Mouse (Mus musculus): ENCODE measurements at regions not wholly inside any gene's neighbourhood (a gene's known extent, or its start where the extent isn't known, plus 50 kb on each side); places are given as distances from the start of the nearest gene placed in this dataset.

DNA sequence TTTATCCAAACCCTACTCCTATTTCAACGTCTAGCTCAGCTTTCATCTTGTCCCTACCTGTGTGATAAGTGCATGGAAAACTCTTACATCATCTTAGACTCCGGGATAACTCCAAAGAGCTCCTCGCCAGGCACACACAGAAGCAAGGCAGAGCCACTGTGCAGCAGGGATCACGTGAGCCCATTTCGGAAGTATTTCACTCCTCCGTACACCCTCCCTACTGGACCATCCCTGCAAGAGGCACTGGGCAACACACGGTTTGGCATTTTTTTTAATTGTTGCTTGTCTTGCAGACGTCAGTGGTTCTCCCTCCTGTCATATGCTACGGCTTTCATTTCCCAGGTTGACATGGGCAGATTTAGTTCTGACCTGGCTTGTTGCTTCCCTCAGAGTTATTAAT is 316.0 kb upstream of the Jarid2 start:
- no peak for ATAC-seq (ENCODE audit: low read depth)
- no peaks in the 10 kb centered on the region for H3K36me3 ChIP-seq
- no peaks in the 10 kb centered on the region for H3K9me3 ChIP-seq
- H3K4me2 ChIP-seq, result no peak overlapping the region
- no peak overlapping the region for H3K27ac ChIP-seq (replicated peaks)
- WGBS, result 76% methylated on average over 9 of the region's 9 CpGs
- peaks cover 8% of the 10 kb centered on the region; the same call in 1 of the 2 replicates for H3K27me3 ChIP-seq
- no peak overlapping the region for H3K4me3 ChIP-seq
- H3K9ac ChIP-seq, result no peak overlapping the region
- peaks cover 18% of the 10 kb centered on the region for H3K4me1 ChIP-seq (replicated peaks)

DNA sequence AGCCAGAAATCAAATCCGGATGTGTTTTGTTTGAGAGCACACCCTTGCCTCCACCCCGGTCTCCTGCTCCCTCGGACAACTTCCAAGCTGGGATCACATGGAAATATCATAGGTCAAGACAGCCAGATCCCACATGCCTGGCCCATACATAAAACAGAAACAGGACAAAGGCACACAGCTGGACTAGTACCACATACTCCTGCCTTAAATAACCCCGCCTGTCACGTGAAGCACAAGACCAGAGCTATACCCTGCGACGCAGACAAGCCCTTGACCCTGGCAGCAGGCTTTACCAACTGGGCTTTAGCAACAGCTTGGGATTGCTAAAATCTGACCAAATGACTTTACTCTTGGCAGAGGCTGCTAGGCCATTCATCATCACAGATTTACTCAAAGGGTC is 313.3 kb upstream of the Jarid2 start:
- no peak overlapping the region for H3K4me2 ChIP-seq
- WGBS, result 52% methylated on average over 7 of the region's 7 CpGs
- no peak for ATAC-seq (ENCODE audit: low read depth)

DNA sequence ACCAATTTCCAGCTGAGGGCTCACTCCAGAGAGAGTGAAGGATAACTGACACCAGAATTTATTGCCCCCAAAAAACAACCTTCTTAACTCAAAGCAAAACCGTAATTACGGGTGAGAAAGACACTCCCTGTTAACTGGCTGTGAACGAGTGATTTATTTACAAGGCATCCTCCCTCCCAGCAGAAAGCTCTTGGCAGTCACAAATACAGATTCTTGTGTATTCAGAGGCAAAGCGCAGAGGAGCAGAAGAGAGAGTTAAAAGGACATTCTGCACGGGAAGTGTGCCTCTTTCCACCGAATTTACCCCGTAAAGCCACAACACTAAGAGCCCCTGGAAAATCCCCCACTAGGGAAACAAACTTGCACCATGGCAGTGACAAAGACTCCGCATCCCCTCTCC is 312.3 kb upstream of the Jarid2 start:
- H3K27ac ChIP-seq (replicated peaks), result 0 out of 2 replicates have a peak overlapping the region, but pooled peaks have one; percentile 3
- H3K36me3 ChIP-seq, result no peaks in the 10 kb centered on the region
- no peak overlapping the region for H3K4me3 ChIP-seq
- 3% methylated on average over 8 of the region's 8 CpGs for WGBS
- H3K27me3 ChIP-seq, result peaks cover 15% of the 10 kb centered on the region; the same call in 1 of the 2 replicates
- ATAC-seq (ENCODE audit: low read depth), result peak; percentile 43; the same call in 1 of the 2 replicates
- no peak overlapping the region for H3K9ac ChIP-seq
- H3K4me1 ChIP-seq (replicated peaks), result peaks cover 29% of the 10 kb centered on the region
- H3K4me2 ChIP-seq, result peak overlapping the region; percentile 24; the same call in 1 of the 2 replicates
- H3K9me3 ChIP-seq, result no peaks in the 10 kb centered on the region

More for the DNA sequence above, 313.3 kb upstream of the Jarid2 start:
- H3K9ac ChIP-seq, result no peak overlapping the region
- H3K4me1 ChIP-seq (replicated peaks), result peaks cover 28% of the 10 kb centered on the region
- no peak overlapping the region for H3K4me3 ChIP-seq
- H3K36me3 ChIP-seq, result no peaks in the 10 kb centered on the region
- peaks cover 15% of the 10 kb centered on the region; the same call in 1 of the 2 replicates for H3K27me3 ChIP-seq
- no peaks in the 10 kb centered on the region for H3K9me3 ChIP-seq
- H3K27ac ChIP-seq (replicated peaks), result no peak overlapping the region

DNA sequence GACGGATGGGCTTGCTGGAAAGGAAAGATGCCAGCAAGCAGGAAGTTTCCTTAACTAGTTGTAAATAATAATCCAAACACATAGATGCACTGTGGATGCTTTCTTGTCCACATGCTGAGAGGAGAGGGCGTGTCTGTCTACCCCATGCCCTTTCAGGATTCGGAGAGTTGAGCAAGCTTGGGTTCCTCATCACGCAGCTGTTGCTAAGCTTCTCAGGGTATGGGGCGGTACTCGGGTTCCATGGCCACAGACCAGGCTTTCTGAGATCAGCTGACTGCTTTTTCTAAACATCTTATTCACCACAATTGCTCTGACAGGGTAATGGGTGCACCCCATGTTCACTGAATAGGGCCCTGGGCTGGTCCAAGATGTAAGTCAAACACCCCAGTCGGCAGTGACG is 310.2 kb upstream of the Jarid2 start:
- Histone ChIP-seq H3K27me3 (peaks cover 15% of the 10 kb centered on the region; the same call in 1 of the 2 replicates), H3K4me1 (replicated peaks) (peaks cover 31% of the 10 kb centered on the region), H3K9me3 (no peaks in the 10 kb centered on the region), H3K4me3 (no peak overlapping the region), H3K27ac (replicated peaks) (no peak overlapping the region), H3K9ac (no peak overlapping the region), H3K4me2 (no peak overlapping the region), H3K36me3 (no peaks in the 10 kb centered on the region)
- 73% methylated on average over 8 of the region's 8 CpGs for whole genome bisulfite sequencing
- no peak for ATAC-seq (ENCODE audit: low read depth)

DNA sequence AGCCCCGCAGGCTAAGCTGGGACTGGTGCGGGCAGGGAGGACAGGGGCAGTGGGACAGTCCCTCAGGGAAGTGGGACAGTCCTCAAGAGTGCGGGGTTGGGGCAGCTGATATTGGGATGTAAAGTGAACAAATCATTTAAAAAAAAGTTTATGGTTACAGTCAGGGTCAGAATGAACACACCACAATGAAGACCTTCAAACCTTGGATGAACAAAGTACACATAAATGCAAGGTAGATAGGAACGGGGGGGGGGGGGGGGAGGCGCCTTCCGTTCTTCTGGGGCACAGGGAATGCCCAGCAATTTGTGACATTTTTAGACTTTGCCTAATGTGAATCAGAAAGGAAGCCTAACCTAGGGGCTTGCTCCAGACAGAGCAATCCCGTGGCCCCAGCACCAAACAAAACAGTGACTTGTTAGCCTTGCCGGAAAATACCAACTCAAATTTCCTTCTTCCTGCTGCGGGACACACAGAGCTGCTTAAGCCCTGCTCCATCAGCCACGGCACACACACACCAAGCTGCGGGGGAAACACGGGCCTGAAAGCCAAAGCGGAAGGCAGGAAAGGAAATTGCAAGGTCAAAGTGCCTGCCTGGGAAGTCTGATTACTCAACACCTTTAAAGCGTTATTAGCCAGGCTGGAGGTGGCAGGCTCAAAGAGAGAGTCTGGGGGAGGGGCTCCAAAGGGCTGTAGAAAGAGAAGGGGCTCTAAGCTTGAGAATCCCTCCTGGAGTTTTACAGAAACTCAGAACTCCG is 309.6 kb upstream of the Jarid2 start:
- H3K9me3 ChIP-seq, result no peaks in the 10 kb centered on the region
- H3K4me1 ChIP-seq (replicated peaks), result peaks cover 31% of the 10 kb centered on the region
- no peak for ATAC-seq (ENCODE audit: low read depth)
- H3K4me2 ChIP-seq, result peak overlapping the region; percentile 40
- H3K27ac ChIP-seq (replicated peaks), result no peak overlapping the region
- H3K27me3 ChIP-seq, result peaks cover 12% of the 10 kb centered on the region; the same call in 1 of the 2 replicates
- H3K9ac ChIP-seq, result no peak overlapping the region
- no peak overlapping the region for H3K4me3 ChIP-seq
- 21% methylated on average over 15 of the region's 15 CpGs for WGBS
- no peaks in the 10 kb centered on the region for H3K36me3 ChIP-seq

DNA sequence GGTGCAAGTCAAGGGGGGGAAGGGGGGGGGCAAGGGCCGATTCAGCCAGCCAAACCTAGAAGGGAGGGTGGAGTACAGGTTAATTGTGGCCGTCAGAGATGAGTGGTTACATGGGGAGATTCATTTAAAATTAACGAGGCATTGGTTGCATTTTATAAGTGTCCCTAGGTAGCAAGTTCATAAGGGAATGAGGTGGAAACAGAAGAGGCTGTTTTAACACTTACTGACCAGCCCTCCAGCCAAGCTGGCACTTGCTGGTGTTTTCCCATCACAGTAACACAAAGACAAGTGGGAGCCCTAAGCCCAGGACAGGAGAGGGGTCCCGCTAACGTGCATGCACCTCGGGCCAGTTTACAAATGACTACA is 309.1 kb upstream of the Jarid2 start:
- Histone ChIP-seq H3K27ac (replicated peaks) (no peak overlapping the region), H3K4me1 (replicated peaks) (peaks cover 31% of the 10 kb centered on the region), H3K4me3 (no peak overlapping the region), H3K9me3 (no peaks in the 10 kb centered on the region), H3K9ac (no peak overlapping the region), H3K4me2 (peak overlapping the region; percentile 40; the same call in 1 of the 2 replicates), H3K27me3 (peaks cover 12% of the 10 kb centered on the region; the same call in 1 of the 2 replicates), H3K36me3 (no peaks in the 10 kb centered on the region)
- no peak for ATAC-seq (ENCODE audit: low read depth)
- 21% methylated on average over 6 of the region's 6 CpGs for WGBS

DNA sequence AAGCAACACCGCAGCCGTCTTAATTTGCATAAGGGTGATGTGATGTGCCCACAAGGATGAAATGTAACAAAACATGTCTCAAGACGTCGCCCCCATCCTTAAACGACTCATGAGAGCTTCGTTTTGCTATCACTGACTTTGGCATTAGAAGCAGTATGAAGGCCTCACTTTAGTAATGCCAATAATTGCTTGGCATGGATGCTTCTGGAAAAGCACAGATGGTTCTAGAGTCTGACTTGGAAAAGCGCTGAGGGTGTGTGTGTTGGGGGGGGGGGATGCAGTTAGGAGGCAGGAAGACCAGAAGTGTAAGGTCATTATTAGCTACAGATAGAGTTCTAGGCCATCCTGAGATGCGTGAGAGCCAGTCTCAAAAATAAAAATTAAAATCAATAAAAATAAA is 308.3 kb upstream of the Jarid2 start:
- 94% methylated on average over 8 of the region's 8 CpGs for WGBS
- no peak overlapping the region for H3K4me3 ChIP-seq
- H3K27ac ChIP-seq (replicated peaks), result no peak overlapping the region
- peaks cover 31% of the 10 kb centered on the region for H3K4me1 ChIP-seq (replicated peaks)
- H3K27me3 ChIP-seq, result peaks cover 12% of the 10 kb centered on the region; the same call in 1 of the 2 replicates
- no peak for ATAC-seq (ENCODE audit: low read depth)
- no peaks in the 10 kb centered on the region for H3K36me3 ChIP-seq
- no peak overlapping the region for H3K4me2 ChIP-seq
- no peaks in the 10 kb centered on the region for H3K9me3 ChIP-seq
- H3K9ac ChIP-seq, result no peak overlapping the region

DNA sequence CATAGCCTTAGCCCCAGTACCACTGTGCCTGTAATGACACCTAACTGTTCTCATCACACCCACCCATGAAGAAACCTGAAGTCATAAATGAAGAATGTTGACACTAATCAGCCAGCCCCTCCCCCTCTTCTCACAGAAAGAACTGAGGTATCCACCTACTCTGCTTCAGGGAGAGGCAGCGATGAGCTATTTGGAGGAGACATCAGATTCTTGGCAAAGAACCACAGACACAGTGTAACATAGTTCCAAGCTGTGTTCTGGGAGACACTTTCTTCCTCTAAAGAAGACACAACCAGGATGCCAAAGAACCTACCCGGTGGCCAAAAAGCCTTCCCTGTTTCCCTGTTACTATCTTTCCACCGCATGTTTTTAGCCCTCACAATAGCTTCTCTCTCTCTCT is 307.8 kb upstream of the Jarid2 start:
- ATAC-seq (ENCODE audit: low read depth), result no peak
- no peaks in the 10 kb centered on the region for H3K36me3 ChIP-seq
- no peaks in the 10 kb centered on the region for H3K9me3 ChIP-seq
- H3K4me2 ChIP-seq, result no peak overlapping the region
- peaks cover 31% of the 10 kb centered on the region for H3K4me1 ChIP-seq (replicated peaks)
- H3K27ac ChIP-seq (replicated peaks), result no peak overlapping the region
- peaks cover 12% of the 10 kb centered on the region; the same call in 1 of the 2 replicates for H3K27me3 ChIP-seq
- no peak overlapping the region for H3K9ac ChIP-seq
- 83% methylated on average over 3 of the region's 3 CpGs for WGBS
- H3K4me3 ChIP-seq, result no peak overlapping the region

DNA sequence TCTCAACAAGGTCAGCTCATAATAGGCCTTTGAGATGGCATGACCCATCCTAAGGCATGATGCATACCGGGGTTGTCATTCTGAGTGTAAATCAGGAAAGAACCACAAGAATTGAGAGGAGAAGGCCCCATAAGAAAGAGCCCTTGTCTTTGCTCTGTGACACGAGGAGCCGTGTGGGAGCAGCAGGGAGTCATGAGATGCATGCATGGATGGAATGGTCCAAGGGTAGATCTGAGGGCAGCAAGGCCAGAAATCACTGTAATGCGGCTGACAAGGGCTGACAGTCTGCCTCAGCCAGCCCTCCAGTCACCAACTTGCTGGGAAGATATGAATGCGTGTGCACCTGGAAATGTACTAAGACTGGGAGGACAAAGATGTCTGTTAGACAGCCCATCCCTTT is 307.4 kb upstream of the Jarid2 start:
- ATAC-seq (ENCODE audit: low read depth), result no peak
- Histone ChIP-seq H3K27me3 (peaks cover 12% of the 10 kb centered on the region; the same call in 1 of the 2 replicates), H3K27ac (replicated peaks) (no peak overlapping the region), H3K4me2 (no peak overlapping the region), H3K9me3 (no peaks in the 10 kb centered on the region), H3K9ac (no peak overlapping the region), H3K36me3 (no peaks in the 10 kb centered on the region), H3K4me3 (no peak overlapping the region), H3K4me1 (replicated peaks) (peaks cover 26% of the 10 kb centered on the region)
- 44% methylated on average over 5 of the region's 5 CpGs for WGBS

DNA sequence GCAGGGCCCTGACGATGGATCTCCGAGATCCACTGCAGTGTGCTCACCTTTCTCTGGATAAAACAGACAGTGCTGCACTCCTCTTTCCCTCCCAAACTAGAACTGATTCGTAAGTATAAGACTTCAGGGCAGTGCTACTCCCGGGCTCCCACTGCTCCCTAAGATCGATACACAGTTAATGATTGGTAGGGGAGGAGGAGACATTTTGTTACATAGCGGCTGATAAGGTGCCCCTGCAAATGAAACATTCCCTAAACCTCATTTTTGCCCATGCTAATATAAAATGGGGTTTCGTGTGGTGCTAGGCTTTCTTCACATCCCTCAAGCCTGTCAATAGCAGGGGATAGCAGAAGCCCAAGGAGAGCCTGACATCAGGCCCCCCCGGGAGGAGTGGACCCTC is 298.8 kb upstream of the Jarid2 start:
- Histone ChIP-seq H3K4me3 (no peak overlapping the region), H3K4me2 (no peak overlapping the region), H3K27me3 (0 out of 2 replicates have a peak, but pooled peaks cover 3% of the 10 kb centered on the region), H3K9ac (no peak overlapping the region), H3K4me1 (replicated peaks) (peaks cover 7% of the 10 kb centered on the region), H3K27ac (replicated peaks) (no peak overlapping the region), H3K9me3 (no peaks in the 10 kb centered on the region), H3K36me3 (no peaks in the 10 kb centered on the region)
- no peak for ATAC-seq (ENCODE audit: low read depth)
- WGBS, result 87% methylated on average over 8 of the region's 8 CpGs

DNA sequence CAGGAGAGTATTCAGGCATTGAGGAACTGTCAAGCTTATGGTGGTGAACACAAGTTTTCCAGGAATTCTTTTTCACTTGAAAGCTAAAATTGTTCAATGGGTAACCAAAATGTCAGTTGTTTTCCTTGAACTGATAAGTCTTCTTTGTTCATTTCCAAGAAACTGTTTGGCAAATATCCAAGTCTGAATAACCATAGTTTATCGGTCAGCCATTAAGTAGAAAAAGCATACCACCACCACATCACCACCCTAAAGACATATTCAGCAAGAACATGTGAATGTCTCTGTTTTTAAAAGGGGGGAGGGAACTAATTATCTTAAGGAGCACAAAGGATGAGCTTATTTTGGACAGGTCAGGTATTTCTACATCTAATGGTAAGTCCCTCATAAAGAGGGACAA is 291.6 kb upstream of the Jarid2 start:
- no peaks in the 10 kb centered on the region for H3K27me3 ChIP-seq
- H3K4me2 ChIP-seq, result no peak overlapping the region
- no peaks in the 10 kb centered on the region for H3K36me3 ChIP-seq
- H3K9me3 ChIP-seq, result no peaks in the 10 kb centered on the region
- no peaks in the 10 kb centered on the region for H3K4me1 ChIP-seq (replicated peaks)
- H3K4me3 ChIP-seq, result no peak overlapping the region
- WGBS, result 90% methylated on average over 1 of the region's 1 CpGs
- H3K27ac ChIP-seq (replicated peaks), result no peak overlapping the region
- no peak for ATAC-seq (ENCODE audit: low read depth)
- H3K9ac ChIP-seq, result no peak overlapping the region

DNA sequence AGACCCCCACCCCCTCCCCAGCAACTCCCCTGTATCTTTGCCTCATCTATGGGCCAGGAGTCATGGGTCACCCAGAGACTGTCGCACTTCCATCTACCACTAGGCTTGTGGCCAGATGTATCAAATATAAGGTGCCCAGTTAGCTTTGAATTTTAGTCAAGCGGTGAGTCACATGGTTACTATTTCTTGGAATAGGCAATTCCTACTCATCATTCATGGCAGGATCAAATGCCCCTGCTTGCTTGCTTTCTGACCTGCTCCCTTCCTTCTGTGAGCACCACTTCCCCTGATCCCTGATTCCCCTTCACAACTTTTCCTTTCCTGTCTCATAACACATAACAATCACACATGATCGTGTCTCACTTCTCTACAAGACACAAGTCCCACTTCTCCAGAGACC is 288.2 kb upstream of the Jarid2 start:
- H3K4me2 ChIP-seq, result no peak overlapping the region
- ATAC-seq (ENCODE audit: low read depth), result no peak
- no peak overlapping the region for H3K9ac ChIP-seq
- H3K36me3 ChIP-seq, result no peaks in the 10 kb centered on the region
- no peaks in the 10 kb centered on the region for H3K27me3 ChIP-seq
- H3K4me1 ChIP-seq (replicated peaks), result no peaks in the 10 kb centered on the region
- no peak overlapping the region for H3K4me3 ChIP-seq
- H3K9me3 ChIP-seq, result no peaks in the 10 kb centered on the region
- H3K27ac ChIP-seq (replicated peaks), result no peak overlapping the region
- 88% methylated on average over 3 of the region's 3 CpGs for WGBS
